11 mouse cellular contexts compared by ENCODE assay signal in genomic region chr19:4624006-4624405, GRCm38 (mm10). TPM values are rescaled to one million over a fixed set of nuclear protein-coding genes. Genes with fewer than 3 reads are reported as not detected.
DNase-seq lines count a peak whose midpoint lies in the region; ATAC-seq lines count a peak whose summit lies in the region.
"Had no signal": no experiment of that assay in that cellular context is flagged by ENCODE, and none has a peak within 500 bp of the region (broad histone marks: within the 10 kb centered on the region; RNA-seq: fewer than 3 reads in every experiment).

No protein-coding gene starts in this region.

- DNase-seq in kidney, adult 18-20 months, result no peak
- peak; percentile 4 for DNase-seq in urinary bladder, postnatal 14 days (ENCODE audit: low spot score)
- no peak for DNase-seq in urinary bladder, postnatal 36 days (ENCODE audit: low spot score in 2 of 2)
- no peak for DNase-seq in T-cell, adult 2 months (ENCODE audit: low spot score)
- DNase-seq in right cerebral cortex, postnatal 25 days, result no peak
- DNase-seq: embryo, embryonic 11 days; thymus, adult 2 months had no signal

- WGBS in kidney, embryonic 14.5 days, result 93% methylated on average over 12 of the region's 12 CpGs

- no peaks in the 10 kb centered on the region for H3K27me3 ChIP-seq in erythroblast, embryonic 14.5 days (ENCODE audit: control insufficient read depth)
- no peaks in the 10 kb centered on the region for H3K27me3 ChIP-seq in kidney, embryonic 14.5 days (ENCODE audit: control insufficient read depth, insufficient read depth, low read length)

- H3K36me3 ChIP-seq in erythroblast, embryonic 14.5 days (ENCODE audit: control insufficient read depth), result peaks cover 54% of the 10 kb centered on the region
- peaks cover 39% of the 10 kb centered on the region for H3K36me3 ChIP-seq in kidney, embryonic 14.5 days (ENCODE audit: control insufficient read depth, insufficient read depth, low read length)

- H3K9ac ChIP-seq in kidney, embryonic 14.5 days (ENCODE audit: low read depth, low read length), result peak overlapping the region; percentile 94; the same call in 1 of the 2 replicates

- H3K27ac ChIP-seq in kidney, embryonic 14.5 days (ENCODE audit: low read depth, low read length), result no peak overlapping the region
- H3K27ac ChIP-seq: liver, embryonic 14.5 days had no signal

- H3K4me1 ChIP-seq in erythroblast, embryonic 14.5 days (ENCODE audit: control insufficient read depth), result peaks cover 36% of the 10 kb centered on the region
- peaks cover 17% of the 10 kb centered on the region for H3K4me1 ChIP-seq in kidney, embryonic 14.5 days (ENCODE audit: control insufficient read depth, insufficient read depth, low read length)

- H3K4me3 ChIP-seq in erythroblast, embryonic 14.5 days (replicated peaks), result peak overlapping the region; percentile 87
- peak overlapping the region; percentile 89; the same call in 1 of the 2 replicates for H3K4me3 ChIP-seq in kidney, embryonic 14.5 days (ENCODE audit: low read length)

- H3K4me2 ChIP-seq in kidney, embryonic 14.5 days (replicated peaks; ENCODE audit: low read depth, low read length), result no peak overlapping the region

- no peaks in the 10 kb centered on the region for H3K9me3 ChIP-seq in erythroblast, embryonic 14.5 days (ENCODE audit: control insufficient read depth, low read length)
- no peaks in the 10 kb centered on the region for H3K9me3 ChIP-seq in kidney, embryonic 14.5 days (ENCODE audit: control insufficient read depth, low read length)

- ATAC-seq in erythroblast, adult 5-6 weeks (replicated peaks; ENCODE audit: low FRiP score, poor library complexity, severe bottlenecking), result no peak
- ATAC-seq in kidney, embryonic 14.5 days (ENCODE audit: low FRiP score, low TSS enrichment), result no peak

RNA-seq across cellular contexts. Expression of gene Rce1, which starts 1.4 kb away (rescaled TPM):
- 2.8 and 4.5 TPM in 2 replicates for polyA plus RNA-seq in erythroblast, embryonic 14.5 days (2012)
- 10.9 and 17.3 TPM in 2 replicates for total RNA-seq in erythroblast, adult 5-6 weeks (2015; ENCODE audit: low replicate concordance)
- 2.9 and 10.6 TPM in 2 replicates for total RNA-seq in erythroblast, adult 5-6 weeks (2017; ENCODE audit: low replicate concordance)
- polyA plus RNA-seq in kidney, embryonic 14.5 days (2014; fragmentation: Nextera tagmentation; extraction: Ambion mirVana), result 73.1 and 85.0 TPM in 2 replicates

RNA-seq across cellular contexts. Expression of gene Lrfn4, which starts 8.5 kb away (rescaled TPM):
- 0.18 and 0.26 TPM in 2 replicates for polyA plus RNA-seq in erythroblast, embryonic 14.5 days (2012)
- 0.38 and 0.63 TPM in 2 replicates for total RNA-seq in erythroblast, adult 5-6 weeks (2015; ENCODE audit: low replicate concordance)
- total RNA-seq in erythroblast, adult 5-6 weeks (2017; ENCODE audit: low replicate concordance), result not detected in 2 replicates
- 12.6 and 15.4 TPM in 2 replicates for polyA plus RNA-seq in kidney, embryonic 14.5 days (2014; fragmentation: Nextera tagmentation; extraction: Ambion mirVana)

Comparison
In these comparisons a context has a peak if more than half of its experiments do, and no peak if none do; other contexts are left out.
1. RNA of gene Rce1, which starts 1.4 kb away (polyA plus RNA-seq): 73.1 to 85.0 TPM in kidney, embryonic 14.5 days; 2.8 to 4.5 TPM in erythroblast, embryonic 14.5 days; every median in the first group is over 10 times any median in the second.
2. RNA of gene Lrfn4, which starts 8.5 kb away (polyA plus RNA-seq): 12.6 to 15.4 TPM in kidney, embryonic 14.5 days; 0.18 to 0.26 TPM in erythroblast, embryonic 14.5 days; every median in the first group is over 10 times any median in the second.